Mouse (Mus musculus) cortical plate, adult 2 months (tissue): Measurements from ENCODE around the gene Gabpb2. TPM values are rescaled to one million over a fixed set of nuclear protein-coding genes. Genes with fewer than 3 reads are reported as not detected.
A peak's percentile ranks its signal among the peaks of the same experiment; 100 is the strongest.

Experiments
- H3K27ac ChIP-seq: fragments of 200-500 bp; 2 replicates; pipeline ENCODE4 v1.5.1; 2012; ENCODE audit warnings: low read length, control low read depth, inconsistent platforms; ENCODE audit not compliant: insufficient read depth
- H3K4me1 ChIP-seq: fragments of 200-500 bp; 2 replicates; pipeline ENCODE4 v1.6.1; 2011; ENCODE audit warnings: low read length; ENCODE audit not compliant: control insufficient read depth, insufficient read depth
- H3K4me3 ChIP-seq: fragments of 200-500 bp; 2 replicates; pipeline ENCODE4 v1.5.1; 2011; ENCODE audit warnings: mild to moderate bottlenecking, low read length, control low read depth; ENCODE audit not compliant: insufficient read depth
- CTCF ChIP-seq: fragments of 200-500 bp; IDR thresholded peaks from 2 replicates; pipeline ENCODE4 v1.5.1; 2011; ENCODE audit warnings: mild to moderate bottlenecking, control low read depth, low read length; ENCODE audit not compliant: insufficient read depth; ENCODE audit errors: extremely low read depth
- POLR2A ChIP-seq: fragments of 200-500 bp; IDR thresholded peaks from 2 replicates; pipeline ENCODE4 v1.6.1; 2011; ENCODE audit warnings: mild to moderate bottlenecking, low read length, control low read depth; ENCODE audit not compliant: insufficient read depth; ENCODE audit errors: extremely low read depth
- polyA plus RNA-seq: library from polyadenylated mRNA; depleted of rRNA; stranded (reverse); fragments of >200 nt; gene quantifications from 2 replicates; pipeline ENCODE4 v1.2.3, GENCODE M21; 2012

The Gabpb2 gene
- polyA plus RNA-seq, 1 experiment: 12.1 TPM

DNA sequence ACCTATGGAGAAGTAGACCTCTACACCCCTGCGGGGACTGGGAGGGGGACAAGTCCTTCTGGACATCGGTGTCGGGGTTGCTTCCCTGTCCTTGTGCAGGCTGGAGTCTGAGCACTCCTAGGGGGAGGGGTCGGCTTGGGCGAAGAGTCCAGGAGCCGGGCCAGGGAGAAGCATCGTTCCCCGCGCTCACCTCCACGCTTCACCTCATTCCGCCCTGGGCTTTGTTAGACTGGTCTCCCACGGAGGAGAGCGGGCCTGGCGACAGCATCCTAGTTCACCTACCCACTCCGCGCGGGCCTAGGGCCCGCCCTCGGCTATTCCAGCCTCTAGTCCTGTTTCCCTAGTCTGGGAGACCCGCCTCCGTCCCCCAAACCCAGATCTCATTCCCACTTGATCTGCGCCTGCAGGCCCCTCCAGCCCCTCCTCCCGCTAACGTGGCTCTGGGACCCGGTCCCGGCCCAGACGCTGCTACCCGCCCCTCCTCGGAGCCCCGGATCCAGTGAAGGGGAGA, 56.6 kb downstream of the Gabpb2 start:
- Histone ChIP-seq H3K4me1 (peaks cover 3% of the 10 kb centered on the region; the same call in 1 of the 2 replicates), H3K27ac (no peak overlapping the region)
- TF ChIP-seq CTCF: no peak

DNA sequence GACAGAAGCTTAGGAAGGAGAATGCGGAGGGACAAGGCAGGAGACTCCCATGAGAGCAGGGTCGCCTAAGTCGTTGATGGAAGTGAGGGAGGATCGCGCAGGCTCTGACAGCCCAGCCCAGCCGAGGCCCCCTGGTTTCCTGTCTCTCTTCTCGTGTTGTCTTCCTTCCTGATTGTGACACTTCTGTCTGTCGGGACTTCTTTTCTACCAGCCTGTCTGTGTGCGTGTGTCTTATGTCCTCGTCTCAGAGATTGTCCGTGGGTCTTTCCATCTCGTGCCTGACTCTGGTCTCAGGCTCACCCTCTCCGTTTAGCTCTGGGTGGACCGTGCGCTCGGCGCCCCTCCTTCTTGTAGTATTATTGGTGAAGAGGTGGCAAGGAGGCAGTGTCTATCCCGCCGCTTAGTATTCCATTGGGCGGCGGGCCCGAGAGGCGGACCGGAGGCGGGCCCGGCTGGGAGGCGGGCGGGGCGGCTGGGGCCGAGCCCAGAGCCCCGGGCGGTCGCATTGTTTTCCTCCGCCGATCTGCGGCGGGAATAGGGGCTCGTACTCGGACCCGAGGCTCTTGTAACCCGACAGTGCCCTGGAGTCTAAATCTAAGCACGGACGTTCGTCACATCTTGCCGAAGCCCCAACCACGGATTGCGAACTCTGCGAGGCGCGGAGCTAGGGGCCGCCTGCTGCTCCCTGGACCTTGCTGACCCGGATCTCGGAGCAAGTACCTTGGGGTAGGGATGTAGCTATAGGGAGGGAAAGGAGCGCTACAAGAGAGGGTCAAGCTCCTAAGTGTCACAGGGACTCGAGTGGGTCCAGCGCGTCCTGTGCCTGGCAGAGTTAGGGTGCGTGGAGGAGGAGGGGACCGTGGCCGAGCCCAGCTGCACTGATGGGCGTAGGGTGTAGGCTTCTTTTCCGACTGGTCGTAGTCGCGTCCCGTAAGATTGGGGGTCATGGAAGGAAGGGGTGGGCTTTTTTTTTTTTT, 57.4 kb downstream of the Gabpb2 start, which contains the start of gene Sema6c:
TSS of gene Sema6c (plus strand) at position 471 of the 977 bp plus-strand sequence.
- peaks cover 3% of the 10 kb centered on the region; the same call in 1 of the 2 replicates for H3K4me1 ChIP-seq
- no peak within 1 kb of the TSS for H3K27ac ChIP-seq
- peak within 1 kb of the TSS; percentile 99 for H3K4me3 ChIP-seq
- TF ChIP-seq CTCF (no peak), POLR2A (peak; percentile 91)

More for the DNA sequence above, 56.6 kb downstream of the Gabpb2 start:
- peak overlapping the region; percentile 99 for H3K4me3 ChIP-seq

DNA sequence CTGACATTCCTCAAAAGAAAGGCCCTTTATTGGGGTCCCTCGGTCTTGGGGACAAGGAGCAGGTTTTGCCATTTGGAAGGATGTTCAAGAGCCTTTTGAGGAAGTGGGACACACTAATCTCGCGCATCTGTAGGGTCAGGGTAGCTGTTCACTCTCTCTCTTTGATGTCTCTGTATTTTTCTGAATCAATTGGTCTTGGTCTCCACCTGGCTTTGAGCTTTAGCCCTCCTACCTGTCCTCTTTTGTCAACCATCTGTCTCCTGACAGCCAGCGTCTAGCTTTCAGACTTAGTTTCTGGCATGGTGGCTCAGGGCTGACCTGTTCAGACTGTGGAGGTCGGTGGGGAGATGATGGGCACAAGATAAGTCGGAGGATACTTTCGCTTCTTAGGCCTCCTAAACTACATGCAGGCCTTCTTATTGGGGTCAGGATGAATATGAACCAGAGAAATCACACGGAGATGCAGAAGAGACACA, 58.2 kb downstream of the Gabpb2 start:
- no peak overlapping the region for H3K27ac ChIP-seq
- H3K4me1 ChIP-seq: peaks cover 3% of the 10 kb centered on the region; the same call in 1 of the 2 replicates
- H3K4me3 ChIP-seq: peak overlapping the region; percentile 99
- TF ChIP-seq POLR2A: no peak
- TF ChIP-seq CTCF: no peak

DNA sequence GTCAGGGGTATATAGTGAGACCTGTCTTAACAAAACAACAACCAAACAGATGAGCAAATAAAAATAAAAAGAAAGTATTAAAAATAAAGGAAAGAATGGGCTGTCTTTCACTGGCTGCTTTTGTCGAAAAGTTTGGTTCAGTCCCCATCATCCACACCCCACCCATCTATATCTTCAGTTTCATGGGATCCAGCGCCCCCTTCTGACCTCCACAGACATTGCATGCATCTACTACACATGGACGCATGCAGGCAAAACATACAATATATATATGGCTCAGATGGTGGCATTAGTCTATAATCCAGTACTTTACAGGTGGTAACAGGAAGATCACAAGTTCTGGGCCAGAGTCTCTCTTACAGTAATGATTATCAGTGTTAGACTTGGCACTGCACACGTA, 63.8 kb downstream of the Gabpb2 start:
- Histone ChIP-seq H3K4me1 (no peaks in the 10 kb centered on the region), H3K4me3 (no peak overlapping the region), H3K27ac (no peak overlapping the region)
- TF ChIP-seq CTCF (peak; percentile 53), POLR2A (no peak)

DNA sequence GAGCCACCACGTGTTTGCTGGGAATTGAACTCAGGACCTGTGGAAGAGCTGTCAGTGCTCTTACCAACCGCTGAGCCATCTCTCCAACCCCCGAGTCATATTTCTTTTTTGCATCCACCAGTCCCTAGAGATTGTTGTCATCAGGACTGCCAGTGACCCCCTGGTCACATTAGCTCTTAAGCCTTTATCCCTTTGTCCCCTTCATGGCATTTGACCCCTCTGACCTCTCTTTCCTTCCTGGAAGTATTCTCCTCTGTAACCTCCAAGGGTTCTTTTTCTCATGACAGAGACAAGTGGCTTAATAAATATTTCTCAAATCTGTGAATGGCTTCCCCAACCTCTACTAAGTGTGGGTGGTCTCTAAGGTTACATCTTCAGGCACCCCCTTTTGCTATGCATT, 69.8 kb downstream of the Gabpb2 start:
- no peak overlapping the region for H3K27ac ChIP-seq
- TF ChIP-seq CTCF (no peak), POLR2A (no peak)
- H3K4me3 ChIP-seq: no peak overlapping the region
- H3K4me1 ChIP-seq: no peaks in the 10 kb centered on the region

GRCm38 (mm10) chr3:95142617-95143011, 75.1 kb downstream of the Gabpb2 start:
- Histone ChIP-seq H3K27ac (no peak overlapping the region), H3K4me3 (no peak overlapping the region), H3K4me1 (no peaks in the 10 kb centered on the region)
- TF ChIP-seq CTCF (peak; percentile 96), POLR2A (no peak)

DNA sequence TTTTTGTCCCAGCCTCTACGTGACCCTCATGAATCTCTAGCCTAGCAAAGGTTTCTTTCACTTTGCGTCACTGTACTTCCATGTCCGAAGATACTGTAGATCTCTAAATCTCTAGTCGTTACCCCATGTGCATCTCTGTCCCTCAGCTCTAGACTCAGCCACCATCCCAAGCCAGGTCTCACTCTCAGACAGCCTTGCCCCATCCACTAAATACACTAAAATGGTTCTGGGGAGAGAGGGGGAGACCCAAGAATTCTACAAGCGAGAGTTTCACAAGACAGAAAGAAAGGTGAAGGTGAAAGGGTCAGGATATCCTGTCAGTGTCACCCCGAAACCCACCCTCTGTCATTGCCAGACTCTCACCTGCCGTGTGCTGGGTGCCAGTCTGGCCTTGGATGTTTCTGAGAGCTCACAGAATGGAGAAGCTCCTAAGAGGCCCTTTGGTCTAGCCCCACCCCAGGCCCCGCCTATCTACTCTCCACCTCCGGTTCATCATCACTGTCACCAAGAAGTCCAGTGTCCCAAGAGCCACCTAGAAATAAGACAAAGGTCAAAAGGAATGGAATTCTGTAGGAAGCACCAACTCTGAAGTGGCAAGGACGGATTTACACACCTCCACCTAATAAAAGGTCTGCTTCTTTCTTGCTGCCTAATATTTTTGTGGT, 75.6 kb downstream of the Gabpb2 start, which contains the start of gene Tnfaip8l2:
TSS of gene Tnfaip8l2 (minus strand) at position 409 of the 665 bp plus-strand sequence.
- Histone ChIP-seq H3K27ac (no peak within 1 kb of the TSS), H3K4me3 (peak within 1 kb of the TSS; percentile 15; the same call in 1 of the 2 replicates), H3K4me1 (no peaks in the 10 kb centered on the region)
- TF ChIP-seq CTCF (no peak), POLR2A (no peak)

DNA sequence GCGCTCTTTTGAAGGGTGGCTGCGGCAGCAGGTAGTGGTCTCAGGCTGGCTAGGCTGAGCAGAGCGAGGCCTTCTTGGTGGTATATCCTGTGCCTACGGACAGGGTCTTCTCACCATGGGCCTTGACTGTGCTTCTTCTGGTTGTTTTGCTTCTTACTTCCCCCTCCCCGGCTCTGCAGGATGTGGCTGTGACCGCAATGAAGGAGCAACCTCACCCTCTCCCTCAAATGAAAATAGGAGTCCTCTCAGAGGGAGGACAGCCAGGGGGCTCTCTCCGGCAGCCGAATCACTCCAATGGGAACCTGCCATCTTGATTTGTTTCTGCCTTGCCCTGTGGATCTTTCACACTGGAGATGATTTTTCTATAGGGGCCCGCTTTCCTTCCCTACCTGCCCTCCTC, 76.2 kb downstream of the Gabpb2 start:
- TF ChIP-seq CTCF (no peak), POLR2A (no peak)
- Histone ChIP-seq H3K27ac (no peak overlapping the region), H3K4me3 (no peak overlapping the region; the same call in 1 of the 2 replicates), H3K4me1 (no peaks in the 10 kb centered on the region)

DNA sequence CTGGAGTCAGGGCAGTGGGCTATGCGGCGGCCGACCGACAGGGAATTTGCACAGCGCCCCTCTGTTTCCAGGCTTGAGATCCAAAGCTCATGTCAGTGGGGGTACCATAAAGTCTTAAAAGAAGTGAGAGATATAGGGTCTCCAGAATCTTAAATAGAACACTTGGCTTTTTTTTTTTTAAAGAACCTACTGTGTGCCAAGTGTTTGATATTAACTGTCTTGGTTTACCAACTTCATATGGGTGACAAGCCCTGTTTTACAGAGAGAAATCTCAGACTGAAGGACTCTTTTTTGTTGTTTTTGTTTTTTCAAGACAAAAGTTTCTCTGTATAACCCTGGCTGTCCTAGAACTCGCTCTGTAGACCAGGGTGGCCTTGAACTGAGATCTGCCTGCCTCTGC, 76.9 kb downstream of the Gabpb2 start:
- TF ChIP-seq POLR2A (no peak), CTCF (no peak)
- Histone ChIP-seq H3K4me1 (no peaks in the 10 kb centered on the region), H3K27ac (no peak overlapping the region), H3K4me3 (no peak overlapping the region)

- no peak overlapping the region for H3K27ac ChIP-seq
- no peaks in the 10 kb centered on the region for H3K4me1 ChIP-seq
- TF ChIP-seq CTCF (no peak), POLR2A (no peak)
- H3K4me3 ChIP-seq: no peak overlapping the region
These were observed 77.5 kb downstream of the Gabpb2 start for GRCm38 (mm10) chr3:95140289-95140595.
